Mouse (Mus musculus) heart, postnatal 36 days (tissue): Measurements from ENCODE around the gene Dysf. TPM values are rescaled to one million over a fixed set of nuclear protein-coding genes. Genes with fewer than 3 reads are reported as not detected.

Source experiments
- DNase-seq, 2 experiments: peaks; one replicate each; pipeline ENCODE4 v3.0.0; 2021 to 2022
- intact Hi-C: fragments of 180-260 bp; cut with DNase I; formaldehyde crosslinking; loops from one replicate; pipeline ENCODE4 v1.15.1; 2025
- total RNA-seq, 2 experiments: library from RNA; stranded (reverse); gene quantifications; 2 replicates each; pipeline ENCODE4 v1.2.3; 2021

Dysf gene
- total RNA-seq, 2 experiments from 2014 or later, result 108 to 112 TPM

DNA sequence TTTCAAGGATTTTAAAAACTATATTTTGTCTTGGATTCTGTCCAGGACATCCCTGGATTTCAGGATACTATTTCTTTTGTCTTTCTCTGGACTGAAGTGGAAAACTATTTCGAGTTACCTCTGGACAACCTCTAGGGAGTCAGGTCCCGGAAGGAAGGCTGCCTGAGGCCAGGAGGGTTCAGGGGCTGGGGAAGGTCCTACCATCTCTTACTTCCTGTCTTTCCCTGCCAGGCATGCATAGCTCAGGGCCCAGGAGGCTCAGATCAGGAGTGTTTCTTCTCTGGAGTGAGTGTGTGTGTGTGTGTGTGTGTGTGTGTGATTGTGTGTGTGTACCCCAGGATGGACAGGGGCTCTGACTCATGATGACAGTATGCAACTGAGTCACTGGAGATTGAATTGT lies 40.5 kb downstream of the Dysf start:
- no peak for DNase-seq
- intact Hi-C loops, result no loop called here

GRCm38 (mm10) chr6:84050238-84050637 lies 41.8 kb downstream of the Dysf start:
- no peak for DNase-seq
- intact Hi-C loops, result no loop called here

- peak in 1 of 2 experiments; percentile 23 for DNase-seq
- intact Hi-C loops, result no loop called here
Observed at GRCm38 (mm10) chr6:84051032-84051431, 42.6 kb downstream of the Dysf start.

- peak; percentile 32 to 48 for DNase-seq
- intact Hi-C loops, result no loop called here
Observed at GRCm38 (mm10) chr6:84053874-84054530, 45.6 kb downstream of the Dysf start.

DNA sequence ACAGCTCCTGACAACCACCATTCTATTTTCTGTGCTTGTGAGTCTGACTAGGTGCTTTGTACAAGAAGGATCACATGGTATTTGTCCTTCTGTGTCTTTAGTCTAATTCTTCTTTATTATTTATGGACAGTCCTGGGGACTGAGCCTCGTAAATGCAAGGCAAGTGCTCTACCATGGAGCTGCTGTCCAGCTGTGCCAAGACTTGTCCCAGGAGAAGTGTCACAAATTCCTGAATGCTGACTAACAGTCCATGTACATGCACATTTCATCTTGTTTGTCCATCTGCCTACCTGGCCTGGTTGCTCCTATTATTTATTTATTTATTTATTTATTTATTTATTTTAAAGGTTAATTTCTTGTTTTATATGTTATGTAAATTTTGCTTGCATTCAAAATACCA lies 47.2 kb downstream of the Dysf start:
- intact Hi-C loops, result no loop called here
- no peak for DNase-seq

DNA sequence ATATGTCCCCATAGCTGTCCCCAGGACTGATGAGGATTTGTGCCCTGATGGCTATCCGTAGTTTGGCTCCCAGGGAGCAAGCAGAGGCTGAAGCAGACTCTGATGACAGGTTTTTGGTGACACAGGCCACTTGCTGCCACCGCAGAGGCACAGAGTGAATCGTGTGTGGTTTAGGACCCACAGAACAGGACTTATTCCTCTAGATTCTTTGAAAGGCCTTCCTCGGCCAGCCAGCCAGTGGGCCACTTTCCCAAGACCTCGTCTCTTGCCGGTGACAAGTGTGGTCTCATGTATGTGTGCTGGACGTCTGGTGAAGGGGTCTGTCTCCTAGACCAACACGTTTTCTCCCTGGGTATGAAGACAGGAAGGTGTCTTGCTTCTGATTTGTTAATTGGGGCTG lies 48.8 kb downstream of the Dysf start:
- DNase-seq, result no peak
- intact Hi-C loops, result no loop called here

DNA sequence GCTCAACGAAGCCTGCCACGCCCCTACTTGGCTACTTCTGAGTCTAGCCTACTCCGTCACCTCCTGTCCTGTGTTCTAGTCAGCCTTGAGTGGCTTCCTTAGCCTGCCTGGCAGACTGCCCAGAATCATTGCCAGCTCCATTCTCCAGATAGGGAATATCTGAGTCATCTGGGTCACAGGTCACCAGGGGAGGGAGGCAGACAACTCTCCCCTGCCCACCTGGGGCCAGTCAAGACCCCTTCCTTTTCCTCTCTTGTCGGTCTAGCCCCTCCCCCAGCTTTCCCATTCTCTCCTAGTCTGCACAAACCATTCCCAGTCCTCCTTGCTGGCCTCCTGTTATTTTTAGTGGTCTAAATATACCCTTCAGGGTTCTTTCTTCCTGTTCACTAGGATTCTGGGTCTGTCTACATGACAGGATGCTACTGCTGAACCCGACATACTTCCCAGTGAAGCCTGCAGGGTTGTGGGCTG lies 50.3 kb downstream of the Dysf start:
- peak; percentile 71 to 75 for DNase-seq
- intact Hi-C loops, result no loop called here

DNA sequence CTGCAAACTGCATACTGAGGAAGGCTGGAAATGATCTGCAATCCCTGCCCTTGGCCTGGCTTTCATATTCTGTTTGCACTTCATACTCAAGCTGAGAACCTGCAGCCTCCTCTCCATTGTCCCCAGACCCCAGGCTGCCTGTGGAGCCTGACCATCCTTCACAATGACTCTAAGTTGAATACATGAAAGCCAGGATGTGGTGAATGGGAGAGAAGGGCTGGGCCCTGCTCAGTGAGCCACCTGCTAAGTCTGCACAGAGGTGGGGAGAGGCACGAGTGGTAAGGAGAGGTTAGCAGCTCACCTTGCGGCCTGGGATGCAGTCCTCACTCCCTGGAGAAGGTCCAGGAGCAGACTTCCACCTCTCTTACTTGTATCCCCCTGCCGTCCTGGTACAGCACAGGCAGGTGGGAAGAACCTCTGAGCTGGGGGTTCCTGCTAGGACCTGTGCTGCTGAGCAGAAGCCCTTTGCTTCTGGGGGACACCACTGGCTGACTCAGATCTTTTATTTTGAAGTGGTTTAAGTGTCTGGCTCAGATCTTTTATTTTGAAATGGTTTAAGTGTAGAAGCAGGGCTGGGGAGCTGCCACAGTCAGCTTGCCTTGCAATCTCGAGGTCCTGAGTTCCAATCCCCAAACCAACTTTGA lies 51.5 kb downstream of the Dysf start:
- intact Hi-C loops, result no loop called here
- DNase-seq, result no peak

GRCm38 (mm10) chr6:84061328-84061727 lies 52.9 kb downstream of the Dysf start:
- peak; percentile 72 to 77 for DNase-seq
- intact Hi-C loops, result loop anchor here (1.0 kb wide), 3 partner anchors 42 to 182 kb away; no protein-coding TSS in a partner anchor

DNA sequence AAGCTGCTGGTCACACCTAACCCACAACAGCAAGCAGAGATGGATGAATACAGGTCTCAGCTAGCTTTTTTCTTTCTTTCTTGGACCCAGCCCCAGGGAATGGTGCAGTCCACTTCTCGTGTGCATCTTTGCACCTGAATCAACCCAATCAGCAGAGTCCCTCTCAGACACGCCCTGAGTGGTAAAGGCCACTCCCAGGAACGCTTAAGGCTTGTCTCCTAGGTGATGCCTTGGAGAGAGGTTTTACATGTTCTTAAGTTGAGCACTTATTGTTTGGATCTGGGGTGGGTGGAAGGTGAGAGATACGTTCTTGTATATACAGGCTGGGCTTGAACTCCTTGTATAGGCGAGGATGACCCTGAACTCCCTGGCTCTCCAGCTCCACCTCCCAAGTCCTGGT lies 54.2 kb downstream of the Dysf start:
- no peak for DNase-seq
- intact Hi-C loops, result no loop called here

DNA sequence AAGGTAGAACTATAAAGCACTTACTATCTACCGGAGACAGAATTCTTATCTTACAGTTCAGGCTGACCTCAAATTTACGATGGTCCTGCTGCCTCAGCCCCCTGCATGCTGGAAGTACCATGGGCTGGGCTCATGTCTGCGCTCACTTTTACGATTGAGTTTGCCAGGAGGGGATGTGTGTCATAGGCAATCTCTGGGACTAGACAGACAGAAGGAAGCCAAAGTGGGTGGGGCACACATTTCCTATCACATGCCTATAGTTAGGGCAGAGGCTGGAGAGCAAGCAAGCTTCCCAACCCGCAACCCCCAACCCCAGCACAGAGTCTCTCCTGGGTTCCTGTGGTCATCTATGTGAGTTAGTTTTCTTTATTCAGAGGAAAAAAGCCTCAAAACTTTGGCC lies 59.8 kb downstream of the Dysf start:
- intact Hi-C loops, result no loop called here
- DNase-seq, result no peak

- DNase-seq, result no peak
- intact Hi-C loops, result no loop called here
Observed at GRCm38 (mm10) chr6:84070251-84070650, 61.9 kb downstream of the Dysf start.

DNA sequence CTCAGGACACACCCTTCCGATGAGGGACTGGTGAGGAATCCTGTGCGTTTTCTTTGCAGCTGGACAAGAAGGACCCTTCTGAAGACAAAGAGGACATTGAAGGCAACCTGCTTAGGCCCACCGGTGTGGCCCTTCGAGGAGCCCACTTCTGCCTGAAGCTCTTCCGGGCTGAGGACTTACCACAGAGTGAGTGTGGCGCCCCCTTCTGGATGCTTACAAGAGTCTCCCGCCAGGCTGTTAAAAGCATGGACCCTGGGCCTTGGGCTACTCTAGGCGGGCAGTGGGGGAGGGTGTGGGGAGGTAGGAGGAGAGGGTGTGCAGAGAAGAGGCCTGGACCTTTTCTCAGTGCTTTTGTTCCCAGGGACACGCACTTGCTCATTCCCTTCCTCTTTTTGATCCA lies 64.2 kb downstream of the Dysf start:
- intact Hi-C loops, result no loop called here
- DNase-seq, result no peak

GRCm38 (mm10) chr6:84078172-84078571 lies 69.8 kb downstream of the Dysf start:
- intact Hi-C loops, result no loop called here
- no peak for DNase-seq

GRCm38 (mm10) chr6:84080631-84081030 lies 72.2 kb downstream of the Dysf start:
- no peak for DNase-seq
- intact Hi-C loops, result no loop called here

- no peak for DNase-seq
Observed at GRCm38 (mm10) chr6:84084757-84085156, 76.4 kb downstream of the Dysf start.

DNA sequence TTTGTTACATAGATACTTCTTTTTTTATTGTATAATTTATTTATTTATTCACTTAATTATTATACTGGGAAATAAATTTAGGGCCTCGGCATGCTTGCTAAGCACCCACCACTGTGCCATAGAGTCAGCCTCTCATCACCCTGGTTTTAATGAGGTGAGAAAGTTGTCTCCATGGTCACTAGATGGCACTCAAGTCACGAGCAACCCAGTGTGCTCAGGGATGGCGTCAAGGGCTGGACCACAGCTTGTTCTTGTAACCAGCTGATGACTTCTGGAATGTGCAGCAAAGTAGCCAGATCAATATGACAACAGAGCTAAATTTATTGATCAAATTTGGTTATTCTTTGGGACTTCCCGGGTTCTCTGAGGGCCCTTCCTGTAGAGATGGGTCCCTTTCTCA lies 85.1 kb downstream of the Dysf start:
- DNase-seq, result peak in 1 of 2 experiments; percentile 25
- intact Hi-C loops, result loop anchor here (5.0 to 10.0 kb wide), 2 partner anchors 819 to 921 kb away; no protein-coding TSS in a partner anchor

More at GRCm38 (mm10) chr6:84084757-84085156, 76.4 kb downstream of the Dysf start:
- intact Hi-C loops, result no loop called here

- intact Hi-C loops, result loop anchor here (5.0 to 10.0 kb wide), 2 partner anchors 818 to 920 kb away; no protein-coding TSS in a partner anchor
- no peak for DNase-seq
Observed at GRCm38 (mm10) chr6:84094536-84094935, 86.1 kb downstream of the Dysf start.

GRCm38 (mm10) chr6:84094998-84095397 lies 86.6 kb downstream of the Dysf start:
- peak; percentile 71 to 82 for DNase-seq
- intact Hi-C loops, result loop anchor here (5.0 to 10.0 kb wide), 5 partner anchors 102 to 920 kb away; no protein-coding TSS in a partner anchor

GRCm38 (mm10) chr6:84095882-84096281 lies 87.5 kb downstream of the Dysf start:
- intact Hi-C loops, result loop anchor here (1.0 to 10.0 kb wide), 7 partner anchors 52 to 919 kb away; no protein-coding TSS in a partner anchor
- DNase-seq, result peak; percentile 55 to 64

- intact Hi-C loops, result no loop called here
- no peak for DNase-seq
Observed at GRCm38 (mm10) chr6:84102002-84102401, 93.6 kb downstream of the Dysf start.
